12 mouse cellular contexts compared by ENCODE assay signal in genomic region chr4:89428465-89428864, GRCm38 (mm10).
DNase-seq lines count a peak whose midpoint lies in the region; ATAC-seq and TF ChIP-seq lines count a peak whose summit lies in the region.
"Had no signal": no experiment of that assay in that cellular context is flagged by ENCODE, and none has a peak within 500 bp of the region (broad histone marks: within the 10 kb centered on the region; RNA-seq: fewer than 3 reads in every experiment).

No protein-coding gene starts in this region.

- no peak overlapping the region for H3K4me2 ChIP-seq in heart, embryonic 12.5 days
- no peak overlapping the region for H3K4me2 ChIP-seq in limb, embryonic 13.5 days (replicated peaks)
- no peak overlapping the region for H3K4me2 ChIP-seq in liver, postnatal 0 days (ENCODE audit: low read depth, low read length)
- H3K4me2 ChIP-seq: forebrain, embryonic 13.5 days; liver, embryonic 15.5 days had no signal

- no peak for TF ChIP-seq POLR2A in embryonic fibroblast, embryonic 13.5 days (IDR thresholded peaks at IDR 0.05; ENCODE audit: low read depth, low read length)

- ATAC-seq in heart, embryonic 12.5 days (ENCODE audit: insufficient number of reproducible peaks, low FRiP score) = no peak
- 0 out of 2 replicates have a peak, but pooled peaks have one; percentile 4 for ATAC-seq in limb, embryonic 13.5 days (ENCODE audit: low FRiP score, low read depth)
- ATAC-seq in liver, postnatal 0 days = peak; percentile 41; the same call in 1 of the 2 replicates

- H3K9me3 ChIP-seq in heart, embryonic 12.5 days (replicated peaks) = no peaks in the 10 kb centered on the region
- H3K9me3 ChIP-seq in limb, embryonic 13.5 days = no peaks in the 10 kb centered on the region
- H3K9me3 ChIP-seq in limb, embryonic 10.5 days (replicated peaks) = no peaks in the 10 kb centered on the region
- H3K9me3 ChIP-seq in liver, postnatal 0 days (ENCODE audit: low read length) = no peaks in the 10 kb centered on the region
- H3K9me3 ChIP-seq: forebrain, embryonic 13.5 days; liver, embryonic 15.5 days; midbrain, embryonic 10.5 days had no signal

- H3K4me1 ChIP-seq in heart, embryonic 12.5 days (replicated peaks) = peaks cover 15% of the 10 kb centered on the region
- H3K4me1 ChIP-seq in limb, embryonic 13.5 days = peaks cover 10% of the 10 kb centered on the region; the same call in 1 of the 2 replicates
- peaks cover 8% of the 10 kb centered on the region; the same call in 1 of the 2 replicates for H3K4me1 ChIP-seq in limb, embryonic 10.5 days
- H3K4me1 ChIP-seq in embryonic fibroblast, embryonic 13.5 days (ENCODE audit: control insufficient read depth, insufficient read depth, low read length) = peaks cover 14% of the 10 kb centered on the region
- no peaks in the 10 kb centered on the region for H3K4me1 ChIP-seq in liver, postnatal 0 days (ENCODE audit: insufficient read depth)
- H3K4me1 ChIP-seq: forebrain, embryonic 13.5 days had no signal

- TF ChIP-seq EP300 in liver, postnatal 0 days (IDR thresholded peaks at IDR 0.05; ENCODE audit: low read depth) = no peak

- TF ChIP-seq CTCF in embryonic fibroblast, embryonic 13.5 days (IDR thresholded peaks at IDR 0.05; ENCODE audit: borderline replicate concordance, insufficient read depth, low read length) = no peak
- no peak for TF ChIP-seq CTCF in liver, postnatal 0 days (IDR thresholded peaks at IDR 0.05; ENCODE audit: low read depth)

- no peak overlapping the region for H3K9ac ChIP-seq in heart, embryonic 12.5 days
- H3K9ac ChIP-seq in limb, embryonic 13.5 days = no peak overlapping the region
- no peak overlapping the region for H3K9ac ChIP-seq in liver, postnatal 0 days (replicated peaks)
- H3K9ac ChIP-seq: forebrain, embryonic 13.5 days; liver, embryonic 15.5 days had no signal

- H3K36me3 ChIP-seq in heart, embryonic 12.5 days = no peaks in the 10 kb centered on the region
- no peaks in the 10 kb centered on the region for H3K36me3 ChIP-seq in limb, embryonic 13.5 days
- H3K36me3 ChIP-seq in limb, embryonic 10.5 days = no peaks in the 10 kb centered on the region
- H3K36me3 ChIP-seq in liver, postnatal 0 days (replicated peaks; ENCODE audit: insufficient read depth, low read length) = no peaks in the 10 kb centered on the region
- H3K36me3 ChIP-seq: liver, embryonic 15.5 days; midbrain, embryonic 10.5 days had no signal

- whole genome bisulfite sequencing in heart, embryonic 12.5 days = 78% methylated on average over 1 of the region's 1 CpGs
- WGBS in limb, embryonic 13.5 days = 76% methylated on average over 1 of the region's 1 CpGs
- 83% methylated on average over 1 of the region's 1 CpGs for WGBS in limb, embryonic 10.5 days
- 45% methylated on average over 1 of the region's 1 CpGs for WGBS in liver, postnatal 0 days (ENCODE audit: insufficient replicate concordance)

- peak overlapping the region; percentile 44; the same call in 1 of the 2 replicates for H3K27ac ChIP-seq in heart, embryonic 12.5 days (ENCODE audit: poor library complexity, severe bottlenecking)
- no peak overlapping the region for H3K27ac ChIP-seq in limb, embryonic 13.5 days
- H3K27ac ChIP-seq in limb, embryonic 10.5 days = no peak overlapping the region
- H3K27ac ChIP-seq in embryonic fibroblast, embryonic 13.5 days (ENCODE audit: insufficient read depth, low read length) = peak overlapping the region; percentile 95
- H3K27ac ChIP-seq in liver, postnatal 0 days (ENCODE audit: low read depth) = no peak overlapping the region
- H3K27ac ChIP-seq: forebrain, embryonic 13.5 days; liver, embryonic 15.5 days; midbrain, embryonic 10.5 days had no signal

- no peaks in the 10 kb centered on the region for H3K27me3 ChIP-seq in heart, embryonic 12.5 days (replicated peaks)
- H3K27me3 ChIP-seq in limb, embryonic 13.5 days = no peaks in the 10 kb centered on the region
- no peaks in the 10 kb centered on the region for H3K27me3 ChIP-seq in limb, embryonic 10.5 days (ENCODE audit: low read depth, poor library complexity, severe bottlenecking)
- H3K27me3 ChIP-seq in liver, postnatal 0 days (ENCODE audit: insufficient read depth, low read length) = no peaks in the 10 kb centered on the region
- H3K27me3 ChIP-seq: forebrain, embryonic 13.5 days; liver, embryonic 15.5 days had no signal

- DNase-seq in heart, postnatal 36 days = no peak
- DNase-seq in limb, embryonic 10.5 days (ENCODE audit: low spot score) = no peak
- no peak for DNase-seq in liver, postnatal 0 days
- DNase-seq in cerebellum, postnatal 14 days = no peak
- DNase-seq in right cerebral cortex, postnatal 14 days = no peak

- intact Hi-C loops in heart, postnatal 36 days (cut with DNase I) = no loop called here

- H3K4me3 ChIP-seq in heart, embryonic 12.5 days = no peak overlapping the region
- no peak overlapping the region for H3K4me3 ChIP-seq in limb, embryonic 13.5 days
- no peak overlapping the region for H3K4me3 ChIP-seq in limb, embryonic 10.5 days
- H3K4me3 ChIP-seq in embryonic fibroblast, embryonic 13.5 days (ENCODE audit: insufficient read depth, low read length) = no peak overlapping the region
- H3K4me3 ChIP-seq in liver, postnatal 0 days (ENCODE audit: low read depth, low read length) = no peak overlapping the region
- H3K4me3 ChIP-seq: forebrain, embryonic 13.5 days; liver, embryonic 15.5 days; midbrain, embryonic 10.5 days; myocyte had no signal

Comparison
In these comparisons a context has a peak if more than half of its experiments do, and no peak if none do; other contexts are left out.
1. H3K27ac ChIP-seq: peak in heart, embryonic 12.5 days (single experiment) and embryonic fibroblast, embryonic 13.5 days (single experiment); none in limb, embryonic 13.5 days (single experiment), limb, embryonic 10.5 days (single experiment) and liver, postnatal 0 days (single experiment).